Mouse (Mus musculus) frontal cortex, postnatal 10 days (tissue): ENCODE measurements around the gene Crcp.

Experiments
- DNase-seq, 2 experiments: peaks; one replicate each; pipeline ENCODE4 v3.0.0; 2022; ENCODE audit warnings: low spot score in 2 of 2, mixed read lengths in 1 of 2

Crcp gene

DNA sequence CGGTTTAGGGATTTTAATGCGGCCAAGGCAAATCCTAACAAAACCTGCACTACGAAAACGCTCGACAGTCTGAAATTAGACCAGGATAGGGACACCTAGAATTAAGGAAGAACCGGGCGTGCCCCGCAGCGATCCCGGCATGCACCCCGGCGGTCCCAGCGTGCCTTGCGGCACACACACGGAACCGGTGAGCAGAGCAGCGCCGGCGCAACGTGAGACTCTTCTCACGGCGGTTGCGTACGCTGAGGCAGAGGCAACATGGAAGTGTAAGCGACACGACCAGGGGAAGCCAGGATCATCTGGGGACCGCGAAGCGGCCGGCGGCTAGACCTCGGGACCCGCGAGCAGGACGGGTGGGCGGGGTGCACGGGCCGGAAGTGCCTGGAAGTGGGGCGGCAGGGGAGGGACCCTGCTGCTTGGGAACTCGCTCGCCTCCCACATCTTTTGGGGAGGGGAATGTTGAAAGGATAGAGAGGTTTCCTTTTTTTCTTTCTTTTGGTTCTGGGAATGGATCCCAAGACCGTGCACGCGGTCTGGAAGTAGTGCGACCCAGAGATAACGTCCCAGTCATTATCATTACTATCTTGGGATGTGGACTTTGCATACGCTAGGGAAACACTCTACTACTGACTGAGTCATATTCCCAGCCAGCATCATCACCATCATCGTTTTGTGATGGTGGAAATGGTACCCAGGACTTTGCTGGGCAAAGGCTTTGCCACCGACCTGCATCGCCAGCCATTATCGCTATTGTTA lies at the start of gene Crcp, which contains the start of gene Asl:
Gene Crcp, plus strand, starts transcription at position 149 of the 756 bp plus-strand sequence.
Gene Asl, minus strand, starts transcription at position 106 of the 756 bp plus-strand sequence.
- DNase-seq, result peak; percentile 57 to 82

DNA sequence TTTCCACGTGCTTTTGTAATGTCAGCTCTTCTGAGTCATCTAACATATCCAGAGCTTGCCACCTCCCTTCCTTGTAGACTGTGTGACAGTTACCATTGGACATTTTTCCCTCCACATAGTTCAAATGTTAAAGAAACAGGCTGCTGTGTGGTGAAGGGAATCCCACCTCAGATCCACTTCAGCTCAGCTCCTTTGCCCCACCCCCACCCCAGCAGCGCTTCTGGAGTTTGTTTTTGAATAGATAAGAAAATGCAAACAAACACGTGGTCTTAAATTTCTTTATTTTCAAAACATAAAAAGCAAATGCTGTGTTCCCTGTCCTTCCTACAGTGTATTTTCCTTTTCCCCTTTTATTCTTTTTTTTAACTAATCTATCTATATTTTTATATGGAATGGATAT lies 48.9 kb upstream of the Crcp start:
- no peak for DNase-seq

DNA sequence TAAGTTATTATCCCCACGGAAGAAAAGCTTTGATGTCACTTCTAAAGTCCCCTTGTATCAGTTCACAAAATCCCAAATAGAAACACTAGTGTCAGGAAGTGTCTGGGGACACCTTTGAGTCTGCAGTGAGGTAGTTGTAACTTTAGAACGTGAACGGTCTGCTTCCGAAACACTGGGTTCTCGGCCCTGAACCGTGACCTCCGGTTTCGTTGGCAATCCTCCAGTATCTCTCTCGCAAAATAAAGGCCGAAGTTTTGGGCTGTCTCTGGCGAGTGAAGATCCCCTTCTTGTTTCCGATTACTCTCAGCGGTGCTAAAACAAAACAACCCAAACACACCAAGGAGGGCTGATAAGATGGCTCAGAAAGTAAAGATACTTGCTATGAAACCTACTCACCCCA lies 39.7 kb upstream of the Crcp start:
- DNase-seq, result no peak

DNA sequence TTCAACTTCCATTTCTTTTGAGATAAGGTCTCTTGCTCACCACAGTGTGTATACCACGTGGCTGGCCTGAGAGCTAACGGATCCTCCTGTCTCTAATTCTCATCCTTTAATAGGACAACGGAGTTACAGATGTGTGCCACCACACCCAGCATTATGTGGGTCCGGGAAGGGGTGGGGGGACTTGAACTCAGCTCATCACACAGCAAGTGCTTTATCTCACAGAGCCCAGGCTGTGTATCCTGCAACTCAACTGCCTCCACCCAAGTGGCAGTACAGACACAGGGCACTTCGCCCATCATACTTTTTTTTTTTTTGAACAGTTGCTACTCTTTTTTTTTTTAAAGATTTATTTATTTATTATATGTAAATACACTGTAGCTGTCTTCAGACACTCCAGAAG lies 37.2 kb upstream of the Crcp start:
- no peak for DNase-seq

DNA sequence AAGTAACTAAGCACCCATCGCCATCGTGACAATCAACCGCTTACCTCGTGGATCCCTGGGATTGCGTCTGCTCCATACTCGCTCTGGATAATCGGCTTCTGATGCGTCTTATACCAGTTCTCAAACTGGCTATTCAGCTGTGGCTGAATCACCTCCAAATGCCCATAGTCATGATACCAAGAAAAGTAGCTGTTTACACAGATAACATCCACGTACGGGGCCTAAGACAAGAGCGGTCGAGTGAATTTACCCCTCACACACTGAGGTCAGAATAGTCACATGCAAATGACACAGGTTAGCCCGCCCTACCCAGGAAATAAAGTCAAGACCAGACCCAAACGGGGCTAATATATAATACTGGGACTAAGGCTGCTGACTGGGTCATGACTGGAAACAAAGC lies 35.7 kb upstream of the Crcp start:
- no peak for DNase-seq

DNA sequence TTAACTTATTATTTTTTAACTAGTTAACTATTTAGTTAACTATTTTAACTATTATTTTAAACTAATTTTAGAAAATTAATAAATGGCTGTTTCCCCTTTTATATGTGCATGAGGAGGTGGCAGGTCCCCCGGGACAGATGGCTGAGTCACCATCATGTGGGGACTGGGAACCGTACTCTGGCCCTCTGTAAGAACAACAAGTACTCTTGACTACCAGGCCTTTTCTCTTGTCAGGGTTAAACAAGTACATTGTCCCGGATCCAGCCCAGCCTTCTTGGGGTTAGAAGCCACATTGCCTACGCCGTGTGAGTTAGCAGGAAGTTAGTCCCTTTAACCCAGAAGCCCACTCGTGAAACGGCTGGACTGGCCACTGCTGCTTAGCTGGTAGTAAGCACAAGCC lies 34.1 kb upstream of the Crcp start:
- DNase-seq, result no peak

DNA sequence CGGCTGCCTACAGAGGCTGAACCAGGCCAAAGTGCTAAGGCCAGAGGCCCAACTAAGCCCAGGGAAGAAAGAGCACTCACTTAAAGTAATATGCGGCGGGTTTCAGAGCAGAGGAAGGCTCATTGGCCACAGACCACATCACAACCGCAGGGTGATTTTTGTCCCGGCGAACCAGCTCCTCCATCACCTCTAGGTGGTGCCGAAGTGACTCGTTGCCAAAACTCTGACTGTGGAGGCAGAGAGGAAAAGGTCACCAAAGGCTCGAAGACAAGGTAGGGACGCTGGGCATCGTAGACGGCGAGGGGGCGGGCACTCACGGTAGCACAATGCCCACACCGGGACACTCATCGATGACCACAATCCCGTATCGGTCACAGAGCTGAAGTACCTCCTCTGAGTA lies 31.4 kb upstream of the Crcp start:
- no peak for DNase-seq

DNA sequence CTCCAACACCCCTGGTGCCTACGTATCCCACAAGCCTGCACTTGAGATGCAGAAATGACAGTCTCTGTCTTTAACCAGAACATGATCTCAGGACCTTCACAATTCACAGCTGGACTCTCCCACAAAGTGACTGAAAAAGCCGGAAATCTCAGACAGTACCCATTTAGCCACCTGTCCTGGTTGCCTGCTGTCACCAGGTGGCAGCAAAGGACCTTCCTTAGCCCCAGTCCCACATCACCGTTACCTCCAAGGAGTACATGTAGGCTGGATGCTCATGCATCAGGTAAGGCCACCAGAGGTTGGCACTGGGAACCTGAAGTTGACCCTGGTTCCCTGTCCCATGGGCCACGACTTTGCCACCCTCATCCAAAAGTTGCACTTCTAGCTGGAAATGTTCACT lies 30.0 kb upstream of the Crcp start:
- DNase-seq, result peak in 1 of 2 experiments; percentile 37

DNA sequence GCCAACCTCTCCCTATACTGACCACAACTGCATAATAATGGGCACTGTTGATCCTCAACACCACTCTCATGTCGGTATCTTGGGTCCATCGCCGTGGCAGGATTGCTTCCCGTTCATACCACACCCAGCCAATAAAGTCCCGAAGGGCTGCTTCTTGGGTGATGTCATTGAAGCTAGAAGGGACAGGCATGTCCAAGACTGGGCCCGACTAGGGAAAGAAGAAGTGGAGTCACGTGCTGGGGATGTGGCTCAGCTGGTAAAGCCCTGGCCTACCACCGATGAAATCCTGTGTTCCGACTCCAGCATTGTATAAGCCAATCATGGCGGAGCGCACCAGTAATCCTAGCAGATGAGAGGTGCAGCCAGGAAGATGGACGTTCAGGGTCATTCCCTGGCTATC lies 28.4 kb upstream of the Crcp start:
- DNase-seq, result no peak

DNA sequence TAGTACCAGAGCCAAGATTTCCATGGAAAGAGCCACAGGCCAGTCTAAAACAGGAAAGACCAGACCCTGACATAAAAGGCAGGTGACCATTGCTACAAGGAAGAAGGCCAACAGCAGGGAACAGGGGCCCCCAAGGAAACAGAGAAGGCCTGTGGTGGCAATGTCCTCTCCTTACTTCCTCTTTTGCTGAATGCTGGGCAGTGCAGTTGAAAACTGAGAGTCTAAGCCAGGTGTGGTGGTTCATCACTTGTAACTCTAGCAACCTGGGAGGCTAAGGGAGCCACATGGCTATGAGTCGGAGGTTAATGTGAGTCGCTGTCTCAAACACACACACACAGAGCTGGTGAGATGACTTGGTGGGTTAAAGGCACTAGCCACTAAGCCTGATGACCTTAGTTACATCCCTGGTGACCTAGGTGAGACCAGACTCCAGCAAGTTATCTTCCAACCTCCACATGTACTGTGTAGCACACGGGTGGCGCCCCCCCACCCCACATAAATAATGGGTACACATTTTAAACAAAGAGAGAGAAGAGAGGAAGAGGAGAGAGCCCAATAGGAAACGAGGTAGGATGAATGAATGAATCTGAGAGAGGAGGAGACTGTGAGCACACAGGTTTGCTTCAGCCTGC lies 27.6 kb upstream of the Crcp start:
- no peak for DNase-seq

DNA sequence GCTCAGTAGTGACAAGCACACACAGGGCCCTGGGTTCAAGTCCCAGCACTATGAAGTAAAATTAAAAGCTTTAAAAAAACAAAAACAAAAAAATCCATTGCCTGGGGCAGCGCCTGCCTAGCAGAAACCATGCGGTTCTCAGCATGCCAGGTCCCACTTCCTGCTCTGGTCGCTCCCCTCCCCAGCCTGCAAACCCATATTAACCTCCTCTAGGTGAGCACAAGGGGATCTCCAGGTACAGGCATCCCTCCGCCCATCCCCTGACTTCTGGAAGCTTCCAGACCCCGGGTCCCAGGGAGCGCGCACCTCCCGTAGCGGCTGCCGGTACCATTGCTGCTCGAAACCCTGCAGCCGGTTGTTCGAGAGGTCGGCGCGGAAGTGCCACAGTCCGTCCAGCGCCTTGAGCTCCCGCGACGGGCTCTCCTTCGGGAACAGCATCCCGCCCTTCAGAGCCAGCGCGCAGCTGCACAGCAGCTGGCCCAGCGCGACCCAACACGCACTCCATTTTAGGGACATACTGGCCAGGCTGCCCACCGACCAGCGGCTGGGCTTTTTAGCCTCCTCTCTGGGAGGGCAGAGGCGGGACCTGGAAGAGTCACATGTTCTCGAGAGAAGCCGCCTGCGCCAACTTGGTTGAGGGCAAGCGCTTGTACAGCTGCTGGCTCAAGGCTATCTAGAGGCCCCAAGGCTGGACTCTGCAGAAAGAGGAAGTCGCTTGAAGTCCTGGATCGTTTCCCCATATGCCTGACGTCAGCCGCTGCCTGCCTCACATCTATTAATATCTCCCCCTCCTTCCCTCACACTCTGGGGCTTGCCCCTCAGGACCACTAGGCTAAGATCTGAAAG lies 26.6 kb upstream of the Crcp start, which contains the start of gene Gusb:
Gene Gusb, minus strand, starts transcription at position 749 of the 846 bp plus-strand sequence.
- DNase-seq, result peak; percentile 70 to 71

DNA sequence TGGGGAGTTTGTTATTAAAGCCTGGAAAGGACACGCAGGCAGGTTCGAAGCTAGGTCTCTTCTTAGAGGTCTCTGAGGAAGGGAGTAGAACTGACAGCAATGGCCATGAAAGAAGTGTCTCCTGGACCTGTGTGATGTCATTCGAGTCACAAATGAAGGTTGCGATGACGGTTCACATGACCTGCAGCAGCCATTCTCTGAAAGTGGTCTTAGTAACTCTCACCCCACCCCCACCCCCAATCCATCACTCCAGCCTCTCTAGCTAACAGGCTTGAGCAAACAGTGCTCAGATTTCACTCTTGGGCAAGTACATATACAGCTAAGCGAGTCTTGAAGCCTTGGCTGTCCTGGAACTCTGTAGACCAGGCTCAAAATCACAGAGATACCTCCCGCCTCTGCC lies 25.9 kb upstream of the Crcp start:
- DNase-seq, result no peak

DNA sequence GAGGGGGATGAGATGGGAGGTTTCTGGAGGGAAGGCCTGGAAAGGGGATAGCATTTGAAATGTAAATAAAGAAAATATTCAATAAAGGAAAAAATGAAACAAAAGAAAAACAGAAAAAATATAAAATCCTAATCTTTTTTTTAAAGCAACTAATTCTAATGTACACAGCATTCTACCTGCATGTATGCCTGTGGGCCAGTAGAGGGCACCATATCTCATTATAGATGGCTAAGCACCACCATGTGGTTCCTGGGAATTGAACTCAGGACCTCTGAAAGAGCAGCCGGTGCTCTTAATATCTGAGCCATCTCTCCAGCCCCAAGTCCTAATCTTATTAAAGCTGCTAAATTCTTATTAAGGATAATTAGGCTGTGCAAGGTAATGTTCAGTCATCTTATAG lies 21.7 kb upstream of the Crcp start:
- no peak for DNase-seq

DNA sequence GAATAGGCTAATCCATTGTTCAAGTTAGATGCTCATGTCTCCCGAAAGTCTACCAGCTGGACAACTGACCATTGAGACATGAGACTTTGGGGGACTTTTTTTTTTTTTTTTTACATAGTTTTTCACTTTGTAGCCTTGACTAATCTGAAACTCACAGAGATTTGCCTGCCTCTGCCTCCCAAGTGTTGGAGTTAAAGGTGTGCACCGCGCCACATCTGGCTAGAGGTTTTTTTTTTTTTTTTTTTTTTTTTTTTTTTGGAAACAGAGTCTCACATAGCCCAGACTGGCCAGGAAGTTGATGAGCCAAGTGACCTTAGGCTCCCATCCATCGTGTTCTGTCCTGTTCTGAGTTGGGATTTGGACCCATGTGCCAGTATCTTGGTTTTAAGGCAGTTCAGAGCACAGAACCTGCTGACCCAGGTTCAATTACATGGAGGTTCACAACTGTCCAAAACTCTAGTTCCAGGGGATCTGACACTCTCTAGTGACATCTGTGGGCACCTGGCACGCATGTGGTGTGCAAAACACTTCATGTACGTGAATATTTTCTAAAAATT lies 21.0 kb upstream of the Crcp start:
- no peak for DNase-seq

DNA sequence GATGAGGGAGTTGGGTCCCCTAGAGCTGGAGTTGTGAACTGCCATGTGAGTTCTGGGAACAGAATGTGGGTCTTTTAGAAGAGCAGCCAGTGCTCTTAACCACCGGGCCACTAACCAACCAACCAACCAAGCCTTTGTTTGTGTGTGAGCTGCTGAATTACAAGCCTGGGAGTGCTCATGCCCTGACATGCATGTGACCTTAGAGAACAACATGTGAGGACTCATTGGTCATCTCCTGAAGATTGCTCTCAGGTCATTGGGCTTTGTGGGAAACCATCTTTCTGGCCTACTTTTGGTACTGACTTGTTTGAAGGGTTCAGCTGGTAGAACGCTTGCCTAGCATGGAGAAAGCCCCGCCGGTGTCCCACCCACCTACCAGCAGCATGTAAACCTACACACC lies 19.3 kb upstream of the Crcp start:
- no peak for DNase-seq

DNA sequence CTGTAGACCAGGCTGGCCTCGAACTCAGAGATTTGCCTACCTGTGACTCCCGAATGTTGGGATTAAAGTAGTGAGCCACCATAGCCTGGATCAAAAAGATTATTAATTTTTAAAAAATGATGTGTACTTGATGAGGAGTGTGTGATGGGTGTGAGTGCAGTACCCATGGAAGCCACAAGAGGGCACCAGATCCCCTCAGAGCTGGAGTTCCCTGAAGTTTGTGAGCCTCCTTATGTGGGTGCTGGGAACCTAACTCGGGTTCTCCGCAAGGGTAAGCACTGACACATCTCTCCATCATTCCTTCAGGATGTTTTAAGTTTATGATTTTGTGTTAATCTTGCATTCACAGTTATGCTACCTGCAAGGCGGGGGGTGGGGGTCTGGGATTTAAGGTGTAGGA lies 18.1 kb upstream of the Crcp start:
- no peak for DNase-seq

DNA sequence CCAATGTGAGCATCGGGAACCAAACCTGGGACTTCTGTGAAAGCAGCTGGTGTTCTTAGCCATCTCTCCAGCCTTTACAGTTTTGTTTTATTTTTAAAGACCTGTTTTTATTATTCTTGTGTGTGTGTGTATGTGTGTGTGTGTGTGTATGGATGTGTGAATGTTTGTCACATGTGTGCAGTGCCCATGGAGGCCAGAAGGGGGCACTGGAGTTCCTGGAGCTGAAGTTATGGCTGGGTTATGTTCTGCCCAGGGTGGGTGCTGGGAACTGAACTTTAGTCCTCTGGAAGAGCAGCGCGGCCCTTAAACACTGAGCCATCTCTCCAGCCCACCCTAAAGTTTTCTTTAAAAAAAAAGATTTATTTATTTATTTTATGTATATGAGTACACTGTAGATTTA lies 14.0 kb upstream of the Crcp start:
- no peak for DNase-seq

DNA sequence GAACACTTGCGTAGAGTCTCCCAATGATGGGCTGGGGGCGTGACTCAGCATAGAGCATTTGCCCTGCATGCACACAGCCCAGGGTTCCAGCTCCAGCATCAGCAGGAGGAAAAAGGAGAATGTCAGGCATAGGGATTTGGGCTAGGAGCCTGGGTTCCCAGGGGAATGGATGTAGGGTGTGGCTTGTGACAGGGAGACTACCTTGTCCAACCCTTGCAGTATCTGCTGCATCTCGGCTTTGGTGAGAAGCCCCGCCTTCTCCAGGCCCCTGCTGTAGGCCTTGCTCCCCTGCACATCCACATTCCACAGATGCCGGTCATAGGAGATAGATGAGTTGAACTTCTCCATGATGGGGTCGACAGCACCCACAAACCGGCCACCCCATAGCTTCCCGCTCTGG lies 9.6 kb upstream of the Crcp start:
- no peak for DNase-seq

DNA sequence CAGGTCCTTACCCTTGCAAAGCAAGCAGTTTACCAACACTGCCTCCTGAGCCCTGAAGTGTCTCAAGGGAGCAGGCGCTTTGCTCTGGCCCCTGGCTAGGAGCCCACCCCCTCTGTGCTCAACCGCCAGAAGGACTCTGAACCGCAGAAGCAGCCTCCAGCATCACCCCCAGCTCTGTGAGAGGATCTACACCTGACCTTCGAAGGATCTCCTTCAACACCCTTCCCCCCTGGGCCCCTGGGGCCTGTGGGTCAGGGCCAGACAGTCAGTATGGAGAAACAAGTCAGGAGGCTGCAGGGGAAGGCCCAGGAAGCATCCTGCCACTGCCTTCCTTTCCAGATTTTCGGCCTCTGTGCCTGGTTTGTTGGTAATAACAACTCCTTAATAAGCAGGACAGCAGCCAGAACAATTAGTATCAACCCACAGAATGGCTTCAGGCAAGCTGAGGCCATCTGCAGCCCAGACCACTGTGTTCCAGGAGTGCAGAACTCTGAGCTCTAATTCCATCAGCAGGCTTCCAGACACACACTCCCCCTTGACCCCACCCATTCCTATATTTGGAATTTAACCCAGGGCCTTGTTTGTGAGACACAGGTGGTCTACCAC lies 7.6 kb upstream of the Crcp start:
- DNase-seq, result no peak

DNA sequence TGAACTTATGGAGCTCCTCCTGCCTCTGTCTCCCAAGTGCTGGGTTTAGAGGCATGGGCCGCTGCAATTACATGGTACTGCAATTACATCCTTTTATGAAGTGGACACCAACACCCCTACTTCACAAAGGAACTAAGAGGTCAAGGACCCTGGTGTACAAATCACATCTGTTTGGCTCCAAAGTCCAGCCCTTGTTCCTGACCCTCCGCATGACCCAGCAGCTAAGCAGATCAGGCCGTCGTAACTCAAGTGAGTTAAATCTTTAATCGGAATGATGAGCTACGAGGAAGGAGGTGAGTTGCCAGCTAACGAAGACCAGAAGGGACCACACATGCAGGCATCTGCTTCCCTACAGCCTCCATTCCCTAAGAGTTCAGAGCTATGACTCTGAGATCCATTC lies 6.7 kb upstream of the Crcp start:
- DNase-seq, result no peak

DNA sequence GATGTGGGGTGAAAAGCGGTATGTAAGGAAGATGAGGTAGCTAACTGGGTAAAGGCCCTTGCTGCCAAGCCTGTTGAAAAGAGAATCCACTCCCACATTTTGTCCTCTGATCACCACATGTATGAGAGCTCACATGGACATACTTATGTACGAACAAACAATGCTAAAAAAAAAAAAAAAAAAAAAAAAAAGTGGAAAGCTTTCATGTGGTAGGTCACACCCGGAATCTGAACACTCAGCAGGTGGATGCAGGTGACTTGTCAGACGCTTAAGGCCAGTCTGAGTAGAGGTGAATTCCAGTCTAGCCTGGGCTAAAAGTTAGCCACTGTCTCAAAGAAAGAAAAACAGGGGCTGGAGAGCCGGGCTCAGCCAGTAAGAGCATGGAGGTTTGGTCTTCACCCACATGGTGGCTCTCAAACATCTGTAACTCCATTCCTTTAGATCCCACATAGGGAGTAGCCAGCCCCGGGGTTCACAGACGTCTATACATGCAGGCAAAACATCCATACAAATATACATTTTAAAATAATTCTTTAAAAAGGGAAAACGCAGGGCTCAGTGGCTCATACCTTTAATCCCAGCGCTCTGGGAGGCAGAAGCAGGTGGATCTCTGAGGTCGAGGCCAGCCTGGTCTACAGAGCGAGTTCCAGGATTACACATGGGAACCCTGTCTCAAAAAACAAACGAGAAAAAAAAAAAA lies 5.9 kb upstream of the Crcp start:
- no peak for DNase-seq
